Mouse (Mus musculus): ENCODE data around the gene Mipep. TPM values are rescaled to one million over a fixed set of nuclear protein-coding genes. Genes with fewer than 3 reads are reported as not detected.
A peak's percentile ranks its signal among the peaks of the same experiment; 100 is the strongest.

Mipep gene
- polyA plus RNA-seq, 2 experiments: 7.5 to 12.6 TPM

GRCm38 (mm10) chr14:60767884-60768283 lies 16.5 kb upstream of the Mipep start, which contains the start of gene C1qtnf9:
Gene C1qtnf9, plus strand, starts transcription at chr14:60768134.
- ATAC-seq (ENCODE audit: insufficient read depth): no peak

GRCm38 (mm10) chr14:60769340-60769739 lies 15.0 kb upstream of the Mipep start:
- Histone ChIP-seq H3K27ac (no peak overlapping the region), H3K4me2 (ENCODE audit: low read depth) (no peak overlapping the region), H3K4me3 (ENCODE audit: insufficient read depth in 1 of 2, low read depth in 2 of 2, low read length in 2 of 2) (no peak overlapping the region), H3K9ac (replicated peaks) (no peak overlapping the region), H3K9me3 (ENCODE audit: control insufficient read depth, low read length) (no peaks in the 10 kb centered on the region), H3K4me1 (replicated peaks; ENCODE audit: control insufficient read depth in 2 of 2, insufficient read depth in 2 of 2, low read length in 1 of 2) (peaks cover 0 to 2% of the 10 kb centered on the region in 2 experiments; a peak in 2 of 4 replicates), H3K36me3 (replicated peaks; ENCODE audit: control insufficient read depth, insufficient read depth, low read depth) (no peaks in the 10 kb centered on the region), H3K27me3 (ENCODE audit: control insufficient read depth, insufficient read depth, low read length) (no peaks in the 10 kb centered on the region)
- TF ChIP-seq EP300 (IDR thresholded peaks at IDR 0.05; ENCODE audit: low read depth): no peak
- TF ChIP-seq CTCF (IDR thresholded peaks at IDR 0.05; ENCODE audit: low read depth): no peak
- WGBS (ENCODE audit: insufficient replicate concordance): 43% methylated on average over 6 of the region's 6 CpGs
- no peak for ATAC-seq (ENCODE audit: insufficient read depth)
- no peak for DNase-seq (ENCODE audit: low read depth in 3 of 3, low spot score in 3 of 3)

More at GRCm38 (mm10) chr14:60767884-60768283, 16.5 kb upstream of the Mipep start, which contains the start of gene C1qtnf9:
- Histone ChIP-seq H3K4me3 (ENCODE audit: insufficient read depth in 1 of 2, low read depth in 2 of 2, low read length in 2 of 2) (no peak within 1 kb of the TSS), H3K36me3 (replicated peaks; ENCODE audit: control insufficient read depth, insufficient read depth, low read depth) (no peaks in the 10 kb centered on the region), H3K27me3 (ENCODE audit: control insufficient read depth, insufficient read depth, low read length) (no peaks in the 10 kb centered on the region), H3K9me3 (ENCODE audit: control insufficient read depth, low read length) (no peaks in the 10 kb centered on the region), H3K4me1 (replicated peaks; ENCODE audit: control insufficient read depth in 2 of 2, insufficient read depth in 2 of 2, low read length in 1 of 2) (peaks cover 0 to 2% of the 10 kb centered on the region in 2 experiments; a peak in 2 of 4 replicates), H3K9ac (replicated peaks) (no peak within 1 kb of the TSS), H3K4me2 (ENCODE audit: low read depth) (no peak within 1 kb of the TSS), H3K27ac (no peak within 1 kb of the TSS)
- TF ChIP-seq EP300 (IDR thresholded peaks at IDR 0.05; ENCODE audit: low read depth) (no peak), CTCF (IDR thresholded peaks at IDR 0.05; ENCODE audit: low read depth) (no peak)
- DNase-seq (ENCODE audit: low read depth in 3 of 3, low spot score in 3 of 3): no peak
- WGBS (ENCODE audit: insufficient replicate concordance): 55% methylated on average over 4 of the region's 4 CpGs

DNA sequence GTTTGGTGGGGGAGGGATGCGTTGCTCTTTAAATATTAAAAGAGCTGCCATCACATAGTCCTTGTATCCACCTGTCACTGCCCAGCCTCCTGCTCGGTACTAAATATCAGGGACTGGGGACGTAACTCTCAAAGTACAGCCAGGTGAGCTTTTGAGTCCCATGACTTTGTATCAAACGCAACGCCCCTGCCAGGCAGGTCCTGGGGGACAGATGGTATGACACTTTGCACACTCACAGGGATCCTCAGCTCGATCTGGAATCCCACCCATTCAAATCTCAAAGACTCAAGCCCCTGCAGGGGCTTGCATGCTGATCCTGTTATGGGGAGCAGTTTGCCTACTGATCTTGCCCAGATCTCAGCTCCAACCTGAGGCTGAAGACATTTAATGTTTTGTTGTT lies 13.8 kb upstream of the Mipep start:
- 66% methylated on average over 6 of the region's 6 CpGs for WGBS (ENCODE audit: insufficient replicate concordance)
- no peaks in the 10 kb centered on the region for H3K27me3 ChIP-seq (ENCODE audit: control insufficient read depth, insufficient read depth, low read length)
- H3K4me2 ChIP-seq (ENCODE audit: low read depth): no peak overlapping the region; the same call in 1 of the 2 replicates

DNA sequence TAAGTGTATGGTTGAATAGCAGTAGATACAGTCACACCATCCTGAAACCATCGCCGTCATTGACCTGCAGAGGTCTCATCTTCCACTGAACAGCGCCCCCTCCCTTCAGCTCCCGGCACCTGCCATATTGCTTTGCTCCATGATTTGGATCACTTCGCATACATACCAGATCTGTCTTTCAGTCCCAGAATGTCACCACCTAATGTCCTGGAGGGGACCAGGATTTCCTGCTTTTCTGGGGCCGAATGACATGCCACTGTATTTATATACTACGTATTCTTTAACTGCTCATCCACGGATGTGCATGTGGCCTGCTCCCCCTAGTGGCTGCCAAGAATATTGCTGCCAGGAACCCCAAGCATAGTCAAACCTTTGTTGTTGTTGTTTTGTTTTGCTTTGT lies 13.3 kb upstream of the Mipep start:
- Histone ChIP-seq H3K4me3 (ENCODE audit: insufficient read depth in 1 of 2, low read depth in 2 of 2, low read length in 2 of 2) (peak overlapping the region; percentile 26 to 50; a peak in 3 of 4 replicates), H3K9me3 (ENCODE audit: control insufficient read depth, low read length) (no peaks in the 10 kb centered on the region), H3K27me3 (ENCODE audit: control insufficient read depth, insufficient read depth, low read length) (no peaks in the 10 kb centered on the region), H3K27ac (no peak overlapping the region), H3K4me2 (ENCODE audit: low read depth) (peak overlapping the region; percentile 58), H3K9ac (replicated peaks) (no peak overlapping the region), H3K36me3 (replicated peaks; ENCODE audit: control insufficient read depth, insufficient read depth, low read depth) (no peaks in the 10 kb centered on the region), H3K4me1 (replicated peaks; ENCODE audit: control insufficient read depth in 2 of 2, insufficient read depth in 2 of 2, low read length in 1 of 2) (peaks cover 0 to 2% of the 10 kb centered on the region in 2 experiments; a peak in 2 of 4 replicates)
- no peak for ATAC-seq (ENCODE audit: insufficient read depth)
- DNase-seq (ENCODE audit: low read depth in 3 of 3, low spot score in 3 of 3): peak; percentile 20 to 30 (median 24)
- TF ChIP-seq CTCF (IDR thresholded peaks at IDR 0.05; ENCODE audit: low read depth) (peak; percentile 94), EP300 (IDR thresholded peaks at IDR 0.05; ENCODE audit: low read depth) (no peak)
- WGBS (ENCODE audit: insufficient replicate concordance): 3% methylated on average over 8 of the region's 8 CpGs

More for the DNA sequence above, 13.8 kb upstream of the Mipep start:
- Histone ChIP-seq H3K4me1 (replicated peaks; ENCODE audit: control insufficient read depth in 2 of 2, insufficient read depth in 2 of 2, low read length in 1 of 2) (peaks cover 0 to 2% of the 10 kb centered on the region in 2 experiments; a peak in 2 of 4 replicates), H3K9me3 (ENCODE audit: control insufficient read depth, low read length) (no peaks in the 10 kb centered on the region), H3K36me3 (replicated peaks; ENCODE audit: control insufficient read depth, insufficient read depth, low read depth) (no peaks in the 10 kb centered on the region), H3K9ac (replicated peaks) (no peak overlapping the region), H3K4me3 (ENCODE audit: insufficient read depth in 1 of 2, low read depth in 2 of 2, low read length in 2 of 2) (no peak overlapping the region), H3K27ac (no peak overlapping the region)
- DNase-seq (ENCODE audit: low read depth in 3 of 3, low spot score in 3 of 3): no peak
- ATAC-seq (ENCODE audit: insufficient read depth): no peak
- no peak for TF ChIP-seq CTCF (IDR thresholded peaks at IDR 0.05; ENCODE audit: low read depth)
- no peak for TF ChIP-seq EP300 (IDR thresholded peaks at IDR 0.05; ENCODE audit: low read depth)

DNA sequence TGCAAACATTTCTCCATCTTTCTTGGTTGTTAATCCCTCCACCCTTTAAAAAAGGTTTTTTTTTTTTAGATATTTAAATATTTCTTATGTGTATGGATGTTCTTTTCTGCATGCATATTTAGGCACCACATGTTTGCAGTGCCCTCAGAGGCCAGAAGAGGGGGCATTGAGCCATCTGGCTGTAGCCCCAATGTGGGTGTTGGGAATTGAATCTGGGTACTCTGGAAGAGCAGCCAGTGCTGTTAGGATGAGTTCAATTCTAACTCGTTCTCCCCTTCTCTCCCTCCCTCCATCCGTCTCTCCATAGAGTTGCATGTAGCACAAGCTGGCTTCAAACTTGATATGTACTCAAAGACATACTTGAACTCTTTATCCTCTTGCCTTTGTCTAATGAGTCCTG lies 10.9 kb upstream of the Mipep start:
- Histone ChIP-seq H3K27ac (no peak overlapping the region), H3K9ac (replicated peaks) (no peak overlapping the region), H3K9me3 (ENCODE audit: control insufficient read depth, low read length) (no peaks in the 10 kb centered on the region), H3K4me3 (ENCODE audit: insufficient read depth in 1 of 2, low read depth in 2 of 2, low read length in 2 of 2) (no peak overlapping the region), H3K27me3 (ENCODE audit: control insufficient read depth, insufficient read depth, low read length) (no peaks in the 10 kb centered on the region), H3K4me1 (replicated peaks; ENCODE audit: control insufficient read depth in 2 of 2, insufficient read depth in 2 of 2, low read length in 1 of 2) (peaks cover 0 to 7% of the 10 kb centered on the region in 2 experiments; a peak in 2 of 4 replicates), H3K36me3 (replicated peaks; ENCODE audit: control insufficient read depth, insufficient read depth, low read depth) (no peaks in the 10 kb centered on the region), H3K4me2 (ENCODE audit: low read depth) (no peak overlapping the region)
- ATAC-seq (ENCODE audit: insufficient read depth) (no peak), DNase-seq (ENCODE audit: low read depth in 3 of 3, low spot score in 3 of 3) (no peak)
- TF ChIP-seq CTCF (IDR thresholded peaks at IDR 0.05; ENCODE audit: low read depth) (peak; percentile 26; the same call in 1 of the 2 replicates), EP300 (IDR thresholded peaks at IDR 0.05; ENCODE audit: low read depth) (no peak)
- 70% methylated on average over 2 of the region's 2 CpGs for WGBS (ENCODE audit: insufficient replicate concordance)
